Comparison of ENCODE assay signal across 17 mouse cellular contexts in the genomic region with DNA sequence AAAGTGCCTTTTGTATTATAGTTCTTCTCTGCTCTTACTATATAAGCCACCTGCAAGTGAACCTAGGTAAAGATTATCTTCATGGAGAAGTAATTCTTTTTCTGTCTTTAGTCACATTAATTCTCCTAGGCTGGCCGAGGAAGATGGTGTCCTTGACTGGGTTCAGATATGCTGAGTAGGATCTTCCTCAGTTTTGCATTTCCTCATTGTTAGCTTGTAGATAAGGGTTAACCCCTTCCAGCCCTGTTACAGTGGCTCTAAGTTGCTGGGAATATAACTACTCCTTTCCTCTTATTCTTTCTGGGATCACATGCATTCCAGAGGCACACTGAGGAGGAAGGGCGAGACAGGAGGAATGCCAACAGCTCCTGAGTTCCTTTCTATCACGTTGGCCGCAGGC. TPM values are rescaled to one million over a fixed set of nuclear protein-coding genes. Genes with fewer than 3 reads are reported as not detected.
DNase-seq lines count a peak whose midpoint lies in the region; ATAC-seq and TF ChIP-seq lines count a peak whose summit lies in the region.
"Had no signal": no experiment of that assay in that cellular context is flagged by ENCODE, and none has a peak within 500 bp of the region (broad histone marks: within the 10 kb centered on the region; RNA-seq: fewer than 3 reads in every experiment).

No protein-coding gene starts in this region.

- no peaks in the 10 kb centered on the region for H3K79me2 ChIP-seq in heart, adult 2 months (replicated peaks; ENCODE audit: control insufficient read depth, insufficient read depth, low read length)

- H3K9me3 ChIP-seq in heart, embryonic 16.5 days (replicated peaks; ENCODE audit: control insufficient read depth, low read length), result no peaks in the 10 kb centered on the region
- no peaks in the 10 kb centered on the region for H3K9me3 ChIP-seq in intestine, postnatal 0 days (ENCODE audit: control insufficient read depth)
- H3K9me3 ChIP-seq: forebrain, embryonic 12.5 days; hindbrain, embryonic 13.5 days; kidney, embryonic 15.5 days; midbrain, embryonic 15.5 days had no signal

- no peak for TF ChIP-seq POLR2A in heart, adult 2 months (IDR thresholded peaks at IDR 0.05; ENCODE audit: insufficient read depth, low read depth, low read length)

- H3K36me3 ChIP-seq in heart, adult 2 months (ENCODE audit: control insufficient read depth, insufficient read depth, low read length), result no peaks in the 10 kb centered on the region
- no peaks in the 10 kb centered on the region for H3K36me3 ChIP-seq in heart, embryonic 16.5 days (ENCODE audit: control insufficient read depth, insufficient read depth)
- H3K36me3 ChIP-seq in intestine, postnatal 0 days (ENCODE audit: control insufficient read depth, insufficient read depth), result no peaks in the 10 kb centered on the region
- H3K36me3 ChIP-seq: forebrain, embryonic 12.5 days; hindbrain, embryonic 13.5 days; kidney, embryonic 15.5 days; midbrain, embryonic 15.5 days had no signal

- DNase-seq in heart, adult 2 months, result no peak
- DNase-seq in heart, adult 11 months, result no peak
- no peak for DNase-seq in heart, adult 8-10 months (ENCODE audit: low spot score)
- DNase-seq in 416B (ENCODE audit: low read depth), result peak; percentile 59
- no peak for DNase-seq in thymus, postnatal 14 days
- DNase-seq in frontal cortex, postnatal 14 days (ENCODE audit: low spot score in 2 of 2), result no peak
- DNase-seq: cerebellum, adult 8-10 months; layer of hippocampus, adult 9-11 months; right cerebral cortex, postnatal 14 days; thymus, adult 2 months had no signal

- no peak overlapping the region for H3K4me3 ChIP-seq in heart, adult 2 months
- no peak overlapping the region for H3K4me3 ChIP-seq in heart, embryonic 16.5 days (ENCODE audit: low read length)
- no peak overlapping the region for H3K4me3 ChIP-seq in intestine, postnatal 0 days (ENCODE audit: low read depth, low read length)
- H3K4me3 ChIP-seq: forebrain, embryonic 12.5 days; hindbrain, embryonic 13.5 days; kidney, embryonic 15.5 days; left cerebral cortex, adult 2 months; midbrain, embryonic 15.5 days had no signal

- 32% methylated on average over 4 of the region's 4 CpGs for WGBS in heart, adult 2 months
- WGBS in heart, embryonic 16.5 days, result 23% methylated on average over 4 of the region's 4 CpGs
- 28% methylated on average over 4 of the region's 4 CpGs for WGBS in intestine, postnatal 0 days

- no peak for ATAC-seq in heart, embryonic 16.5 days (replicated peaks; ENCODE audit: extremely low read depth, insufficient read depth, low FRiP score)
- ATAC-seq in intestine, postnatal 0 days, result peak; percentile 42
- ATAC-seq: midbrain, embryonic 15.5 days had no signal

- H3K4me2 ChIP-seq in heart, embryonic 16.5 days (ENCODE audit: low read depth, low read length), result peak overlapping the region; percentile 20
- 0 out of 2 replicates have a peak overlapping the region, but pooled peaks have one; percentile 9 for H3K4me2 ChIP-seq in intestine, postnatal 0 days (replicated peaks; ENCODE audit: low read depth)
- H3K4me2 ChIP-seq: forebrain, embryonic 12.5 days; hindbrain, embryonic 13.5 days; kidney, embryonic 15.5 days; midbrain, embryonic 15.5 days had no signal

- peaks cover 11% of the 10 kb centered on the region for H3K4me1 ChIP-seq in heart, adult 2 months (ENCODE audit: control insufficient read depth, insufficient read depth, low read length)
- peaks cover 36% of the 10 kb centered on the region for H3K4me1 ChIP-seq in heart, embryonic 16.5 days (ENCODE audit: control insufficient read depth, insufficient read depth, low read length)
- H3K4me1 ChIP-seq in intestine, postnatal 0 days (replicated peaks; ENCODE audit: control insufficient read depth, insufficient read depth, low read length), result 0 out of 2 replicates have a peak, but pooled peaks cover 9% of the 10 kb centered on the region
- H3K4me1 ChIP-seq: forebrain, embryonic 12.5 days; hindbrain, embryonic 13.5 days; midbrain, embryonic 15.5 days had no signal

- H3K27me3 ChIP-seq in heart, adult 2 months (ENCODE audit: control insufficient read depth, insufficient read depth, low read length), result no peaks in the 10 kb centered on the region
- no peaks in the 10 kb centered on the region for H3K27me3 ChIP-seq in heart, embryonic 16.5 days (ENCODE audit: control insufficient read depth, insufficient read depth, low read length)
- no peaks in the 10 kb centered on the region for H3K27me3 ChIP-seq in intestine, postnatal 0 days (replicated peaks; ENCODE audit: control insufficient read depth, insufficient read depth, low read length)
- H3K27me3 ChIP-seq: forebrain, embryonic 12.5 days; hindbrain, embryonic 13.5 days; kidney, embryonic 15.5 days; midbrain, embryonic 15.5 days had no signal

- no peak overlapping the region for H3K9ac ChIP-seq in heart, adult 2 months (ENCODE audit: low read depth, low read length)
- H3K9ac ChIP-seq in heart, embryonic 16.5 days (ENCODE audit: low read length), result no peak overlapping the region
- no peak overlapping the region for H3K9ac ChIP-seq in intestine, postnatal 0 days (ENCODE audit: low read depth, low read length)
- H3K9ac ChIP-seq: forebrain, embryonic 12.5 days; hindbrain, embryonic 13.5 days; kidney, embryonic 15.5 days; midbrain, embryonic 15.5 days had no signal

- TF ChIP-seq EP300 in heart, adult 2 months (IDR thresholded peaks at IDR 0.05; ENCODE audit: insufficient read depth, low read depth, low read length), result no peak

- no peak for TF ChIP-seq CTCF in heart, adult 2 months (IDR thresholded peaks at IDR 0.05)
- TF ChIP-seq CTCF in intestine, postnatal 0 days (IDR thresholded peaks at IDR 0.05; ENCODE audit: low read depth), result no peak

- intact Hi-C loops in heart, adult 2 months (cut with DNase I), result no loop called here

- H3K27ac ChIP-seq in heart, adult 2 months, result peak overlapping the region; percentile 71
- peak overlapping the region; percentile 85 for H3K27ac ChIP-seq in heart, embryonic 16.5 days (ENCODE audit: low read length)
- H3K27ac ChIP-seq in intestine, postnatal 0 days (ENCODE audit: low read depth, low read length), result peak overlapping the region; percentile 73
- H3K27ac ChIP-seq: forebrain, embryonic 12.5 days; hindbrain, embryonic 13.5 days; kidney, embryonic 15.5 days; left cerebral cortex, adult 2 months; midbrain, embryonic 15.5 days had no signal

RNA-seq across cellular contexts. Expression of gene Gpat3, which starts 15.6 kb away (rescaled TPM):
- 10 to 100 TPM; 22.1 to 24.2 TPM for total RNA-seq in heart, adult 2 months (2021)
- polyA plus RNA-seq in heart, adult 2 months (2012; rRNA removed), result 7.1 and 11.8 TPM in 2 replicates
- polyA plus RNA-seq in heart, embryonic 16.5 days (2015; fragmentation: Nextera tagmentation; extraction: Ambion mirVana), result 13.6 and 15.3 TPM in 2 replicates
- 10 to 100 TPM; 20.5 to 28.0 (median 23.1) TPM for total RNA-seq in heart, adult 8-10 months (2022)
- polyA plus RNA-seq in intestine, postnatal 0 days (2015; fragmentation: Nextera tagmentation; extraction: Ambion mirVana), result 41.7 and 47.6 TPM in 2 replicates

RNA-seq across cellular contexts. Expression of gene Abraxas1, which starts 40.4 kb away (rescaled TPM):
- 1 to 10 TPM; 8.3 to 9.0 TPM for total RNA-seq in heart, adult 2 months (2021)
- 6.9 and 12.5 TPM in 2 replicates for polyA plus RNA-seq in heart, adult 2 months (2012; rRNA removed)
- polyA plus RNA-seq in heart, embryonic 16.5 days (2015; fragmentation: Nextera tagmentation; extraction: Ambion mirVana), result 29.5 and 38.1 TPM in 2 replicates
- total RNA-seq in heart, adult 8-10 months (2022), result 10 to 100 TPM in 2 of 4 experiments, 1 to 10 TPM in 2; 9.3 to 12.5 (median 10.1) TPM
- 10.6 and 12.5 TPM in 2 replicates for polyA plus RNA-seq in intestine, postnatal 0 days (2015; fragmentation: Nextera tagmentation; extraction: Ambion mirVana)
